Mouse (Mus musculus) hindbrain, embryonic 14.5 days (tissue): ENCODE data around the gene Trpv4. TPM values are rescaled to one million over a fixed set of nuclear protein-coding genes. Genes with fewer than 3 reads are reported as not detected.

Experiments
- ATAC-seq: fragments of 200-750 bp; cut with Nextera tagmentation; 2 replicates; pipeline ENCODE4 v1.8.0; 2017; ENCODE audit warnings: moderate number of reproducible peaks, mild to moderate bottlenecking, moderate TSS enrichment, moderate library complexity; ENCODE audit not compliant: low FRiP score
- DNase-seq: peaks from one replicate; pipeline ENCODE4 v3.0.0-alpha.2; 2015; ENCODE audit warnings: low spot score
- H3K27ac ChIP-seq: fragments of 300-500 bp; sonication (generic); 2 replicates; pipeline ENCODE4 v1.5.1; 2014; ENCODE audit warnings: mild to moderate bottlenecking, moderate library complexity
- H3K27me3 ChIP-seq: fragments of 300-500 bp; sonication (generic); 2 replicates; pipeline ENCODE4 v1.6.1; 2014; ENCODE audit warnings: mild to moderate bottlenecking, low read length, mixed read lengths; ENCODE audit not compliant: control insufficient read depth, insufficient read depth
- H3K36me3 ChIP-seq: fragments of 300-500 bp; sonication (generic); replicated peaks from 2 replicates; pipeline ENCODE4 v1.6.1; 2014; ENCODE audit not compliant: control insufficient read depth, insufficient read depth
- H3K4me1 ChIP-seq: fragments of 300-500 bp; sonication (generic); replicated peaks from 2 replicates; pipeline ENCODE4 v1.6.1; 2014; ENCODE audit warnings: antibody characterized with exemption, low read length, mixed read lengths; ENCODE audit not compliant: control insufficient read depth, insufficient read depth
- H3K4me2 ChIP-seq: fragments of 300-500 bp; sonication (generic); replicated peaks from 2 replicates; pipeline ENCODE4 v1.6.1; 2014; ENCODE audit warnings: mild to moderate bottlenecking, moderate library complexity
- H3K4me3 ChIP-seq: fragments of 300-500 bp; sonication (generic); replicated peaks from 2 replicates; pipeline ENCODE4 v1.5.1; 2014; ENCODE audit warnings: mild to moderate bottlenecking, low read length
- H3K9ac ChIP-seq: fragments of 300-500 bp; sonication (generic); 2 replicates; pipeline ENCODE4 v1.6.1; 2014
- H3K9me3 ChIP-seq: fragments of 300-500 bp; sonication (generic); 2 replicates; pipeline ENCODE4 v1.6.1; 2016; ENCODE audit warnings: low read length; ENCODE audit not compliant: control insufficient read depth
- WGBS: fragments of 180-500 bp; shearing (Covaris S2); extraction: QIAGEN DNeasy Blood & Tissue Kit; methylation state at CpG from one replicate; pipeline ENCODE4 v1.1.7; 2014; 5-methylcytosine and 5-hydroxymethylcytosine counted together
- polyA plus RNA-seq: library from polyadenylated mRNA; unstranded; fragments of >200 nt; fragmentation: Nextera tagmentation; extraction: Ambion mirVana; gene quantifications from 2 replicates; pipeline ENCODE4 v1.2.1, GENCODE M21; 2014

The Trpv4 gene
- polyA plus RNA-seq, 1 experiment from 2014 or later, result 1.4 TPM

- Histone ChIP-seq H3K36me3 (no peaks in the 10 kb centered on the region), H3K4me1 (peaks cover 12% of the 10 kb centered on the region; the same call in 1 of the 2 replicates), H3K27me3 (peaks cover 34% of the 10 kb centered on the region), H3K4me2 (no peak overlapping the region), H3K27ac (no peak overlapping the region), H3K4me3 (no peak overlapping the region), H3K9ac (no peak overlapping the region), H3K9me3 (no peaks in the 10 kb centered on the region)
- 74% methylated on average over 12 of the region's 15 CpGs for WGBS
- ATAC-seq (no peak), DNase-seq (no peak)
Observed at GRCm38 (mm10) chr5:114653656-114654437, 4.4 kb downstream of the Trpv4 start.

- peaks cover 12% of the 10 kb centered on the region for H3K27me3 ChIP-seq
- 33% methylated on average over 3 of the region's 3 CpGs for WGBS
- ATAC-seq (no peak), DNase-seq (no peak)
- H3K4me3 ChIP-seq, result no peak overlapping the region
- peaks cover 16% of the 10 kb centered on the region; the same call in 1 of the 2 replicates for H3K4me1 ChIP-seq
- no peak overlapping the region for H3K9ac ChIP-seq
- H3K4me2 ChIP-seq, result no peak overlapping the region
- no peak overlapping the region for H3K27ac ChIP-seq
- H3K36me3 ChIP-seq, result no peaks in the 10 kb centered on the region
- H3K9me3 ChIP-seq, result no peaks in the 10 kb centered on the region
Observed at GRCm38 (mm10) chr5:114651449-114651848, 6.8 kb downstream of the Trpv4 start.

DNA sequence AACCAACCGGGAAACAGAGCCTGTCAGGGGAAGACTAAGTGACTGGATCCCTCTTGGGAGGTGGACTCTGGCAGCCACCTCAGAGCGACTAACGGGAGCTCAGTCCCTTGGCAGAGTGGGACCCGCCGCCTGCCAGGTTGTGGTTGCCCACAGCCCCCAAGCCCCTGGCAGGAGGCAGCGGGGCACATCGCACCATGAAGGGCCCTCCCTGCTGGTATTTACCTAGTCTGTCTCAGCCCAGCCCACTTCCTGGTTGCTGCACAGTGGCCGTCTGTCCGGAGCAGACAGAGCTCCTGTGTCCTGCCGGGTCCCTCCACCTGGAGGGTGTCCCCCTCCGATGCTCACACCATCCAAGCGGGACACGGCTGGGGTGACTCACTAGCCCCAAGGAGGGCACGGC is 7.2 kb downstream of the Trpv4 start:
- H3K27ac ChIP-seq, result no peak overlapping the region
- ATAC-seq (no peak), DNase-seq (no peak)
- 48% methylated on average over 14 of the region's 14 CpGs for WGBS
- no peaks in the 10 kb centered on the region for H3K9me3 ChIP-seq
- no peak overlapping the region for H3K9ac ChIP-seq
- H3K36me3 ChIP-seq, result no peaks in the 10 kb centered on the region
- H3K4me1 ChIP-seq, result peaks cover 16% of the 10 kb centered on the region; the same call in 1 of the 2 replicates
- no peak overlapping the region for H3K4me3 ChIP-seq
- H3K27me3 ChIP-seq, result peaks cover 8% of the 10 kb centered on the region
- no peak overlapping the region for H3K4me2 ChIP-seq

- no peaks in the 10 kb centered on the region; the same call in 1 of the 2 replicates for H3K27me3 ChIP-seq
- H3K9ac ChIP-seq, result no peak overlapping the region
- H3K4me2 ChIP-seq, result no peak overlapping the region
- H3K9me3 ChIP-seq, result no peaks in the 10 kb centered on the region
- WGBS, result 68% methylated on average over 11 of the region's 11 CpGs
- ATAC-seq (no peak), DNase-seq (no peak)
- no peak overlapping the region for H3K4me3 ChIP-seq
- H3K36me3 ChIP-seq, result no peaks in the 10 kb centered on the region
- H3K4me1 ChIP-seq, result peaks cover 16% of the 10 kb centered on the region; the same call in 1 of the 2 replicates
- no peak overlapping the region for H3K27ac ChIP-seq
Observed at GRCm38 (mm10) chr5:114648728-114649311, 9.4 kb downstream of the Trpv4 start.

DNA sequence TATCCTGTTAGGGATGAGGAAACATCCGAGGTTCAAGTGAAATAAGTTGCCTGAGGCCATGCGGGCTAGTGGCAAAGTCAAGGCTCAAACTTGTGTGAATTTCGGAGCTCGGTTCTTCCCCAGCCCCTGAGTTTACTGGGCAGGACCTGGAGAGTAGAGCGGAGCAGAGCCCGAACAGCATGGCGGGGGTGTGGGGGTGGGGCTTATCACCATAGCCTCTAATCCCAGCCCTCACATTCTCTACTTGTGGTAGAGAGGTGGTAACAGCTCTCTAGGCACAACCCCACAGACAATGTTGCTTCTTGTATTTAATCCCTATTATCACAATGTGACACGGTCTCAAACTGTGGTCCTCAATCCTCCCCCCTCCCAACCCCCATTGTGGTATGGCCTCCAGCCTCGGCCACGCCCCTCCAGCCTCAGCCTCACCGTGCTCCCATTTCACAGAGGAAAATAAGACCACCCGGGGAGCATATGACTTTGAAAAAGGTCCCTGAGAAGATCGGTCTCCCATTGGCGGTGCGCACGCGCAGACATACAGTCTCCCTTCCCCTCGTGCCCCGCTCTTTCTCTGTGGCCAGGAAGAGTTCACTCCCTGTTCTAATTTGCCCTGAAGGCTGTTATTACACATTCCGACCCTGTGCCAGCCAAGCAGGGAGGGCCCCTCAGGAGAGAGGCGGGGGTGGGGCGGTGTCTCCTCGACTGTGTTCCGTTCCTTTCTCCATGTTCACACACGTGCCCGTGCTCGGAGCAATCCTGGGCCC is 10.8 kb downstream of the Trpv4 start:
- peak overlapping the region; percentile 47 for H3K9ac ChIP-seq
- H3K4me2 ChIP-seq, result peak overlapping the region; percentile 61
- WGBS, result 6% methylated on average over 27 of the region's 27 CpGs
- ATAC-seq (peak; percentile 36; the same call in 1 of the 2 replicates), DNase-seq (peak; percentile 57)
- no peaks in the 10 kb centered on the region for H3K36me3 ChIP-seq
- no peaks in the 10 kb centered on the region for H3K9me3 ChIP-seq
- peak overlapping the region; percentile 22 for H3K4me3 ChIP-seq
- no peaks in the 10 kb centered on the region; the same call in 1 of the 2 replicates for H3K27me3 ChIP-seq
- no peak overlapping the region for H3K27ac ChIP-seq
- H3K4me1 ChIP-seq, result peaks cover 16% of the 10 kb centered on the region; the same call in 1 of the 2 replicates

DNA sequence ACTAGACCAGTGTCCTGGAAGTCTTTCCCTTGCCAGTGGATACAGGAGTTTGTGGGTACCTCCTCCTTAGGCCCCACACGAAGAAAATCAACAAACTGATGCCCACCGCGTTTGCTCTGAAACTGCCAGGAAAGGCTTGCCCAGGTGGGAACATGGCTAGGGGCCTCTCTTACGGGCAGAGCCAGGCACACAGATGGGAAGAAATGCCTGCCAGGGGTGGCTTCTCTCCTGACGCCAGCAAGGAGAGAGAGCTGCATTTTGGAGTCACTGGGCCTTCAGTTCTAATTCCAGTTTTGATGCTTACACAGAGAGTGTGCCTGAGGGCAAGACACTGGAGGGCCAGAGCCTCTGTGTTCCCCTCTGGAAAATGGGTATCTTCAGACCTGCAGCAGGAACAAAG is 12.3 kb downstream of the Trpv4 start:
- Histone ChIP-seq H3K4me2 (no peak overlapping the region), H3K9ac (no peak overlapping the region), H3K36me3 (no peaks in the 10 kb centered on the region), H3K4me1 (peaks cover 14% of the 10 kb centered on the region; the same call in 1 of the 2 replicates), H3K9me3 (no peaks in the 10 kb centered on the region), H3K27ac (no peak overlapping the region), H3K4me3 (no peak overlapping the region), H3K27me3 (no peaks in the 10 kb centered on the region; the same call in 1 of the 2 replicates)
- ATAC-seq, result no peak
- WGBS, result 86% methylated on average over 5 of the region's 5 CpGs
- DNase-seq, result no peak

DNA sequence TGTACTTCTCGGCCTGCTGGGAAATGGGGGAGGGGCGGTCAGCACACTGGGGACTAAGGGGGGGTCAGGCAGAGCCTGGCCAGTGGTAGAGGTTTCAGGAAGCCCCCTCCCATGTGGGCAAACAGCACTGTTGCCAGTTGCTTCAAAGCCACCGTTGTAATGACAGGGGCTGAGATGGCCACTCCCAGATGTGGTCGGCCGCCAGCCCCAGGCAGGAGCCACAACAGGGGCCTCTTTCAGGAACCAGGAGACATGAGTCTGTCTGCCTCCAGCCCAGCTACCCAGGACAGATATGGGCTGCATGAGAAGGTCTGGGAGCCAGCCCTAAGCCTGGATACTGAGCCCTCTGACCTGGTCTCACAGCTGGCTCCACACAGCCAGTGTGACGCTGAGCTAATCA is 13.3 kb downstream of the Trpv4 start:
- Histone ChIP-seq H3K27me3 (no peaks in the 10 kb centered on the region), H3K9me3 (no peaks in the 10 kb centered on the region), H3K36me3 (no peaks in the 10 kb centered on the region), H3K4me1 (peaks cover 11% of the 10 kb centered on the region; the same call in 1 of the 2 replicates), H3K4me2 (no peak overlapping the region), H3K27ac (no peak overlapping the region), H3K9ac (no peak overlapping the region), H3K4me3 (no peak overlapping the region)
- DNase-seq (no peak), ATAC-seq (no peak)
- 51% methylated on average over 6 of the region's 6 CpGs for WGBS

GRCm38 (mm10) chr5:114640809-114641208 is 17.4 kb downstream of the Trpv4 start:
- Histone ChIP-seq H3K4me1 (no peaks in the 10 kb centered on the region), H3K27ac (no peak overlapping the region), H3K4me2 (no peak overlapping the region), H3K9ac (no peak overlapping the region), H3K36me3 (no peaks in the 10 kb centered on the region), H3K9me3 (no peaks in the 10 kb centered on the region), H3K4me3 (no peak overlapping the region), H3K27me3 (no peaks in the 10 kb centered on the region)
- WGBS, result 71% methylated on average over 10 of the region's 10 CpGs
- ATAC-seq (no peak), DNase-seq (no peak)

- ATAC-seq, result 0 out of 2 replicates have a peak, but pooled peaks have one; percentile 21
- DNase-seq, result no peak
- 35% methylated on average over 7 of the region's 7 CpGs for WGBS
- H3K9ac ChIP-seq, result no peak overlapping the region
- peak overlapping the region; percentile 38 for H3K4me2 ChIP-seq
- H3K27ac ChIP-seq, result no peak overlapping the region
- H3K36me3 ChIP-seq, result no peaks in the 10 kb centered on the region
- H3K4me3 ChIP-seq, result no peak overlapping the region
- no peaks in the 10 kb centered on the region for H3K9me3 ChIP-seq
- H3K27me3 ChIP-seq, result no peaks in the 10 kb centered on the region
- no peaks in the 10 kb centered on the region for H3K4me1 ChIP-seq
Observed at GRCm38 (mm10) chr5:114639645-114639957, 18.6 kb downstream of the Trpv4 start.
